Mouse (Mus musculus): Measurements from ENCODE around the gene Tasp1.

- no peak for TF ChIP-seq CTCF (IDR thresholded peaks at IDR 0.05; ENCODE audit: low read depth, low read length)
- TF ChIP-seq POLR2A (IDR thresholded peaks at IDR 0.05; ENCODE audit: extremely low read depth, insufficient read depth, low read length) = no peak
These were observed 217.0 kb downstream of the Tasp1 start for GRCm38 (mm10) chr2:139849621-139850020.

All from liver, adult 2 months (tissue).